Mouse (Mus musculus) testis, adult 2 months (tissue): ENCODE measurements at regions not wholly inside any gene's neighbourhood (a gene's known extent, or its start where the extent isn't known, plus 50 kb on each side); places are given as distances from the start of the nearest gene placed in this dataset.
"Not testable (repeated sequence)": the region's sequence is repeated elsewhere in the genome, so short reads cannot be mapped to it uniquely, and the experiment has no call there.

Experiments
- H3K27ac ChIP-seq: fragments of 200-500 bp; 2 replicates; pipeline ENCODE4 v1.5.1; 2012; ENCODE audit warnings: low read depth, low read length; ENCODE audit not compliant: control insufficient read depth, insufficient read depth
- H3K27me3 ChIP-seq: fragments of 200-500 bp; 2 replicates; pipeline ENCODE4 v1.6.1; 2012; ENCODE audit warnings: mild to moderate bottlenecking, low read length, moderate library complexity; ENCODE audit not compliant: control insufficient read depth, insufficient read depth
- H3K36me3 ChIP-seq: fragments of 200-500 bp; 2 replicates; pipeline ENCODE4 v1.6.1; 2012; ENCODE audit warnings: mild to moderate bottlenecking, low read length; ENCODE audit not compliant: control insufficient read depth, insufficient read depth
- H3K4me1 ChIP-seq: fragments of 200-500 bp; 2 replicates; pipeline ENCODE4 v1.6.1; 2012; ENCODE audit warnings: low read length; ENCODE audit not compliant: control insufficient read depth, insufficient read depth
- H3K4me3 ChIP-seq: fragments of 200-500 bp; 2 replicates; pipeline ENCODE4 v1.5.1; 2012; ENCODE audit warnings: low read depth, mild to moderate bottlenecking, low read length, moderate library complexity, mixed read lengths; ENCODE audit not compliant: control insufficient read depth
- CTCF ChIP-seq: fragments of 200-500 bp; IDR thresholded peaks from 2 replicates; pipeline ENCODE4 v1.5.1; 2012; ENCODE audit warnings: low read depth, mild to moderate bottlenecking, inconsistent platforms, low read length, moderate library complexity; ENCODE audit not compliant: control insufficient read depth, insufficient read depth, insufficient replicate concordance
- POLR2A ChIP-seq: fragments of 200-500 bp; IDR thresholded peaks from 2 replicates; pipeline ENCODE4 v1.6.1; 2012; ENCODE audit warnings: low read depth, mild to moderate bottlenecking, inconsistent platforms, low read length, moderate library complexity; ENCODE audit not compliant: control insufficient read depth

GRCm38 (mm10) chr7:83394156-83394555 is 190.6 kb upstream of the Tmc3 start:
- H3K27ac ChIP-seq: no peak overlapping the region
- H3K4me3 ChIP-seq: no peak overlapping the region
- no peaks in the 10 kb centered on the region for H3K4me1 ChIP-seq
- no peak for TF ChIP-seq CTCF
- no peak for TF ChIP-seq POLR2A
- H3K27me3 ChIP-seq: no peaks in the 10 kb centered on the region
- H3K36me3 ChIP-seq: no peaks in the 10 kb centered on the region

GRCm38 (mm10) chr7:83399668-83400067 is 185.1 kb upstream of the Tmc3 start:
- no peak overlapping the region for H3K27ac ChIP-seq
- no peaks in the 10 kb centered on the region for H3K36me3 ChIP-seq
- H3K27me3 ChIP-seq: no peaks in the 10 kb centered on the region
- H3K4me3 ChIP-seq: no peak overlapping the region
- no peaks in the 10 kb centered on the region for H3K4me1 ChIP-seq
- no peak for TF ChIP-seq CTCF

GRCm38 (mm10) chr7:83401001-83401400 is 183.7 kb upstream of the Tmc3 start:
- H3K27me3 ChIP-seq: no peaks in the 10 kb centered on the region
- no peaks in the 10 kb centered on the region for H3K4me1 ChIP-seq
- TF ChIP-seq POLR2A: no peak
- TF ChIP-seq CTCF: no peak
- H3K36me3 ChIP-seq: no peaks in the 10 kb centered on the region
- H3K27ac ChIP-seq: no peak overlapping the region
- H3K4me3 ChIP-seq: no peak overlapping the region

GRCm38 (mm10) chr7:83412745-83413144 is 172.0 kb upstream of the Tmc3 start:
- not testable (repeated sequence) for H3K36me3 ChIP-seq, H3K27me3 ChIP-seq, H3K4me3 ChIP-seq, H3K4me1 ChIP-seq, H3K27ac ChIP-seq

GRCm38 (mm10) chr7:83429929-83430556 is 154.7 kb upstream of the Tmc3 start:
- Histone ChIP-seq H3K4me1 (no peaks in the 10 kb centered on the region), H3K27me3 (no peaks in the 10 kb centered on the region), H3K36me3 (no peaks in the 10 kb centered on the region), H3K4me3 (no peak overlapping the region), H3K27ac (no peak overlapping the region)
- TF ChIP-seq CTCF (no peak), POLR2A (no peak)

GRCm38 (mm10) chr7:83431094-83431493 is 153.6 kb upstream of the Tmc3 start:
- no peak overlapping the region for H3K27ac ChIP-seq
- H3K4me1 ChIP-seq: no peaks in the 10 kb centered on the region
- no peaks in the 10 kb centered on the region for H3K27me3 ChIP-seq
- TF ChIP-seq CTCF: no peak
- TF ChIP-seq POLR2A: no peak
- H3K36me3 ChIP-seq: no peaks in the 10 kb centered on the region
- no peak overlapping the region for H3K4me3 ChIP-seq

GRCm38 (mm10) chr7:83432843-83433242 is 151.9 kb upstream of the Tmc3 start:
- TF ChIP-seq CTCF: no peak
- TF ChIP-seq POLR2A: no peak
- Histone ChIP-seq H3K27me3 (no peaks in the 10 kb centered on the region), H3K36me3 (no peaks in the 10 kb centered on the region), H3K4me1 (no peaks in the 10 kb centered on the region), H3K4me3 (no peak overlapping the region), H3K27ac (no peak overlapping the region)

- Histone ChIP-seq H3K27me3 (no peaks in the 10 kb centered on the region), H3K27ac (no peak overlapping the region), H3K36me3 (no peaks in the 10 kb centered on the region), H3K4me1 (no peaks in the 10 kb centered on the region), H3K4me3 (no peak overlapping the region)
- TF ChIP-seq POLR2A: no peak
- TF ChIP-seq CTCF: no peak
Measured at GRCm38 (mm10) chr7:83433959-83434715, 150.6 kb upstream of the Tmc3 start.
